Mouse (Mus musculus) midbrain, postnatal 0 days (tissue): Measurements from ENCODE around the gene Neurog3. TPM values are rescaled to one million over a fixed set of nuclear protein-coding genes. Genes with fewer than 3 reads are reported as not detected.
A peak's percentile ranks its signal among the peaks of the same experiment; 100 is the strongest.

Experiments
- ATAC-seq: fragments of 200-750 bp; cut with Nextera tagmentation; 2 replicates; pipeline ENCODE4 v1.8.0; 2017; ENCODE audit warnings: moderate number of reproducible peaks, mild to moderate bottlenecking, moderate TSS enrichment, moderate library complexity; ENCODE audit not compliant: low FRiP score
- DNase-seq: peaks from one replicate; pipeline ENCODE4 v3.0.0-alpha.2; 2015; ENCODE audit warnings: low spot score
- H3K27ac ChIP-seq: fragments of 300-500 bp; sonication (generic); 2 replicates; pipeline ENCODE4 v1.5.1; 2014; ENCODE audit warnings: low read depth, mild to moderate bottlenecking, low read length, mixed read lengths
- H3K27me3 ChIP-seq: fragments of 300-500 bp; sonication (generic); 2 replicates; pipeline ENCODE4 v1.6.1; 2014; ENCODE audit warnings: low read length, control low read depth, mixed read lengths; ENCODE audit not compliant: insufficient read depth
- H3K36me3 ChIP-seq: fragments of 300-500 bp; sonication (generic); 2 replicates; pipeline ENCODE4 v1.6.1; 2014; ENCODE audit warnings: low read length, control low read depth, mixed read lengths; ENCODE audit not compliant: insufficient read depth
- H3K4me1 ChIP-seq: fragments of 300-500 bp; sonication (generic); 2 replicates; pipeline ENCODE4 v1.6.1; 2014; ENCODE audit warnings: mild to moderate bottlenecking, control low read depth, antibody characterized with exemption, low read length, mixed read lengths; ENCODE audit not compliant: insufficient read depth
- H3K4me2 ChIP-seq: fragments of 300-500 bp; sonication (generic); 2 replicates; pipeline ENCODE4 v1.6.1; 2014; ENCODE audit warnings: low read depth, mild to moderate bottlenecking, low read length, mixed read lengths; ENCODE audit not compliant: poor library complexity, severe bottlenecking
- H3K4me3 ChIP-seq: fragments of 300-500 bp; sonication (generic); 2 replicates; pipeline ENCODE4 v1.5.1; 2014; ENCODE audit warnings: low read depth, mild to moderate bottlenecking, low read length, moderate library complexity
- H3K9ac ChIP-seq: fragments of 300-500 bp; sonication (generic); replicated peaks from 2 replicates; pipeline ENCODE4 v1.6.1; 2014; ENCODE audit warnings: mild to moderate bottlenecking, low read length, moderate library complexity, mixed read lengths; ENCODE audit not compliant: poor library complexity, severe bottlenecking
- H3K9me3 ChIP-seq: fragments of 300-500 bp; sonication (generic); 2 replicates; pipeline ENCODE4 v1.6.1; 2016; ENCODE audit warnings: low read length, control low read depth
- CTCF ChIP-seq: IDR thresholded peaks from 2 replicates; pipeline ENCODE4 v1.5.1; 2016; ENCODE audit warnings: antibody characterized with exemption, mild to moderate bottlenecking
- WGBS: fragments of 180-500 bp; shearing (Covaris S2); extraction: QIAGEN DNeasy Blood & Tissue Kit; methylation state at CpG from one replicate; pipeline ENCODE4 v1.1.7; 2014; 5-methylcytosine and 5-hydroxymethylcytosine counted together
- polyA plus RNA-seq: library from polyadenylated mRNA; unstranded; fragments of >200 nt; fragmentation: Nextera tagmentation; extraction: Ambion mirVana; gene quantifications from 2 replicates; pipeline ENCODE4 v1.2.1, GENCODE M21; 2015
- total RNA-seq: library from RNA; depleted of rRNA; stranded (reverse); fragments of >200 nt; gene quantifications from 2 replicates; pipeline ENCODE4 v1.2.3, GENCODE M21; 2014; rRNA removed

Gene Neurog3
- total and polyA plus RNA-seq, 2 experiments from 2014 or later: not detected

DNA sequence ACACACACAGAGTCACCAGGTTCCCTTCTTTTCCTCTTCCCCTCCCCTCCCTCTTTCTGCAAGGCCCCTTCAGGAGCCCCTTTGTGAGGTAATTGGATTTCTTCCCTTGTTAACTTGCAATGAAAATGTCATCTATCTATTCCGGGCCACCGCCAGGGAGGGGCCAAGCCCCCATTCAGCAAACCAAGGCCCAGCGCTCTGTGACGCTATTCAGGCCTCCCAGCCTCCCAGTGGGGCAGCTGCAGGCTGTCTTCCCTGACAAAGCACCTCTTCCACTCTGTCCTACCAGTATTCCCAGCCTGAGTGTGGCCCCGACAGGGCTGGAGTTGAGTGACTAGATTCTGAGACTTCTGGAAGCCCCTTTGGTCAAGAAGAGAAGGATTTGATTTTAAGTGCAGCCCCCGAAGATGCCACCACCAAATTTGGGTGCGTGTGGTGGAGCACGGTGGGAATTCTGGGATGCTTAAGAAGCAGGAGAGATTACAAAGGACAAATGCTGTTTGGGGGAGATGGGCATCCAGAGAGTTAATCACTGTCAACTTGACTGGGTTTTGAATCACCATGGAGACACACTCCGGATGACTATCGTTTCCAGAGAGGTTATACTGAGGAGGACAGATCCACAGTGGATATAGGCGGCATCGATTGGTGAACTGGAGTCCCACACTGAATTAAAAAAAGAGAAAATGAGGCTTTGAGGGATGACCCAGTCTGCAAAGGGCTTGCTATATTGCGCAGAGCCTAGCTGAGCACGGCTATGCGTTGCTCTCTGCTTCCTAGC, 41.8 kb downstream of the Neurog3 start:
- no peak for ATAC-seq
- no peak for DNase-seq
- 17% methylated on average over 15 of the region's 15 CpGs for WGBS

DNA sequence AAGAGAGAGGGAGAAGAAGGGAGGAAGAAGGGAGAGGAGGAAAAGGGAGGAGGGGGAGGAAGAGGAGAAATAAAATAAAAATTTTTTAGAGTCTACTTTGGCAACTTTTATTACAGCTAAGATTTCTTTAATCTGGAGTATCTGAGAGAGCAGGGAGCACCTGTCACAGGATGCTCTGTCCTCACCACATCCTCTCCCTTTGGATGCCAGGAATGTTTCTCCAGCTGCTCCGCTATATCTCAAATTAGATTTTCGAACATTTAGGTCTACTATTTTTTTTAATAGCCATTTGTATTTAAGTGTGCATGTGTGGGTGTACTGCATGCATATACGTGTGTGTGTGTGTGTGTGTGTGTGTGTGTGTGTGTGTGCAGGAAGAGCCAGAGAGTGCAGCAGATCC, 47.1 kb downstream of the Neurog3 start:
- no peaks in the 10 kb centered on the region for H3K4me1 ChIP-seq

More for the DNA sequence above, 41.8 kb downstream of the Neurog3 start:
- no peak for TF ChIP-seq CTCF
- no peak overlapping the region for H3K27ac ChIP-seq
- H3K9me3 ChIP-seq: peaks cover 3% of the 10 kb centered on the region; the same call in 1 of the 2 replicates
- no peak overlapping the region for H3K4me3 ChIP-seq
- H3K4me2 ChIP-seq: no peak overlapping the region
- H3K27me3 ChIP-seq: no peaks in the 10 kb centered on the region
- no peak overlapping the region for H3K9ac ChIP-seq
- H3K36me3 ChIP-seq: no peaks in the 10 kb centered on the region
- H3K4me1 ChIP-seq: no peaks in the 10 kb centered on the region

DNA sequence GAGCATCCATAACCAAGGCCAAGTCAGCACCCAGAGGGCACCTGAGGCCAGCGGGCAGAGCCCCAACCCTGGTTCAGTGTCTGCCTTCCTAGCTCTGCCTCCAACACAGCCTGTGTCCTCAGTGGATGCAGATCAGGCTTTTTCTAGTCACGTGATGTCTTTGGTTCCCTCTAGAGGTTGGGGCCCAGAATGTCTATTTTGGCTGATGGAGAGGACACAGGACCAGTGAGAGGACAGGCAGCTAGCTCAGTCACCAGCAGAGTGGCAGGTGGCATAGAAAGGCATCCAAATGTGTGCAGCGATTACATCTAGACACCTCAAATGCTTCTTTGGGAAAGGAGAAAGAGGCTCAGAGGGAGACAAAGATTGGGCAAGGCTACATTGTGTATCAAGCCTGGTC, 48.8 kb downstream of the Neurog3 start:
- H3K27me3 ChIP-seq: peaks cover 3% of the 10 kb centered on the region
- H3K4me3 ChIP-seq: no peak overlapping the region
- DNase-seq (no peak), ATAC-seq (no peak)
- no peaks in the 10 kb centered on the region for H3K9me3 ChIP-seq
- H3K4me1 ChIP-seq: no peaks in the 10 kb centered on the region
- H3K27ac ChIP-seq: no peak overlapping the region
- H3K36me3 ChIP-seq: no peaks in the 10 kb centered on the region
- 46% methylated on average over 3 of the region's 3 CpGs for WGBS
- 0 out of 2 replicates have a peak, but pooled peaks have one; percentile 21 for TF ChIP-seq CTCF
- H3K9ac ChIP-seq: no peak overlapping the region
- no peak overlapping the region for H3K4me2 ChIP-seq

More for the DNA sequence above, 47.1 kb downstream of the Neurog3 start:
- ATAC-seq: no peak
- TF ChIP-seq CTCF: no peak
- Histone ChIP-seq H3K36me3 (no peaks in the 10 kb centered on the region), H3K9ac (no peak overlapping the region), H3K27me3 (0 out of 2 replicates have a peak, but pooled peaks cover 3% of the 10 kb centered on the region), H3K4me3 (no peak overlapping the region), H3K9me3 (peaks cover 3% of the 10 kb centered on the region; the same call in 1 of the 2 replicates), H3K27ac (no peak overlapping the region), H3K4me2 (no peak overlapping the region)
- no peak for DNase-seq
- 95% methylated on average over 3 of the region's 3 CpGs for WGBS

DNA sequence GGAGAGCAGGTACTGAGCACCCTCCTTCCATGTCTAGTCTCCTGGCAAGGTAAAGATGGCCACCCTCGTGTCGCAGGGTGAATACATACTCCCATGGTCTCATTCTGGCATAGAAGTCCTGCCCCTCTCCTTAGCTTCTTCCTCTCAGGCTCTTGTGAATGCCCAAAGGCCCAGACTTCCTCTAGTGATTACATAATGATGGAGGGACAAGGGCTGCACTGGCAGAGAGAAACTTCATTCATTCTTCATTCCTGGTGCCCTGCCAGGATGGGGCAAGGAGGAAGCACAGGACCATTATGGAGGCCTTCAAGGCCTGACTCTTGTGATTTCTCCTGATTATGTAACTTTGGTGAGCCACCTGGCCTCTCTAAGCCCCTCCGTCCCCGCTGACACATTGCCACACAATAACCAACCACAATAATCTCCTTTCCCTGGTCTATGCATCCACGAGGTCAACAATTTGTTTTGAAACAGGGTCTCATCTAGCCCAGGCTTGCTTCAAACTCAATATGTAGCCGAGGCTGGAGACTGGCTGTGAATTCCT, 49.7 kb downstream of the Neurog3 start:
- peaks cover 3% of the 10 kb centered on the region for H3K27me3 ChIP-seq

DNA sequence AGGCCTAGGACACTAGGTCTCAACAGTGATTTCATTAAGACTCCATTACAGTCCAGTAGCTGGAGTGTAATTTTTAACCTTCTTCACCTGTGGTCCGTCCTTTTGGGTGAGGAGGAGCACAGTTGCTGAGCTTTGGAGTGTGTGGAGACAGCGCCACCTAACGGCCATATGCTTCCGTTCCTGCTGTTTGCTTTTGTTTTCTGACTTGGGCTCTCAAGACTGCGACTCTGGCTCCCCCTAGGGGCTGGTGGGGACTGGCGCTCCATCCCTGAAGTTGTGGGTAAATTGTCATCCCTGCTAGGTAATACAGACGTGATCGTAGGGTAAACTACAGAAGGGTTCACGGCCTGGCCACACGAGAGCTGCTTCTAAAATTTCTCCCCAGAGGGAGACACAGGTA, 50.2 kb downstream of the Neurog3 start:
- H3K4me2 ChIP-seq: no peak overlapping the region
- ATAC-seq (peak; percentile 82), DNase-seq (peak; percentile 95)
- no peaks in the 10 kb centered on the region for H3K36me3 ChIP-seq
- WGBS: 2% methylated on average over 10 of the region's 10 CpGs
- no peak overlapping the region for H3K27ac ChIP-seq
- no peaks in the 10 kb centered on the region for H3K4me1 ChIP-seq
- no peak overlapping the region for H3K9ac ChIP-seq
- H3K27me3 ChIP-seq: peaks cover 3% of the 10 kb centered on the region
- H3K9me3 ChIP-seq: no peaks in the 10 kb centered on the region
- H3K4me3 ChIP-seq: no peak overlapping the region
- peak; percentile 100 for TF ChIP-seq CTCF

More for the DNA sequence above, 49.7 kb downstream of the Neurog3 start:
- no peak overlapping the region for H3K4me3 ChIP-seq
- H3K9ac ChIP-seq: no peak overlapping the region
- no peak overlapping the region for H3K4me2 ChIP-seq
- no peak for ATAC-seq
- H3K9me3 ChIP-seq: no peaks in the 10 kb centered on the region
- DNase-seq: no peak
- H3K27ac ChIP-seq: no peak overlapping the region
- WGBS: 66% methylated on average over 6 of the region's 6 CpGs
- H3K4me1 ChIP-seq: no peaks in the 10 kb centered on the region
- no peaks in the 10 kb centered on the region for H3K36me3 ChIP-seq
- no peak for TF ChIP-seq CTCF

Other genes starting within 250 kb of the Neurog3 start
- 2.6 and 3.7 TPM in 2 replicates for gene Col13a1, start 154.0 kb upstream of the Neurog3 start, total RNA-seq
- gene Col13a1, start 154.0 kb upstream of the Neurog3 start, polyA plus RNA-seq: 1.2 TPM in 2 replicates
- gene Fam241b, start 10.8 kb downstream of the Neurog3 start, total RNA-seq: 101 and 114 TPM in 2 replicates
- 208 and 217 TPM in 2 replicates for gene Fam241b, start 10.8 kb downstream of the Neurog3 start, polyA plus RNA-seq
- gene Tspan15, start 98.2 kb downstream of the Neurog3 start, total RNA-seq: 13.8 and 20.2 TPM in 2 replicates
- 17.0 and 19.0 TPM in 2 replicates for gene Tspan15, start 98.2 kb downstream of the Neurog3 start, polyA plus RNA-seq
- not detected in 2 replicates for gene Tacr2, start 119.3 kb downstream of the Neurog3 start, total RNA-seq
- 0.06 TPM in 1 of 2 replicates, not detected in the other for gene Tacr2, start 119.3 kb downstream of the Neurog3 start, polyA plus RNA-seq
- 103 and 119 TPM in 2 replicates for gene Hk1, start 246.8 kb downstream of the Neurog3 start, total RNA-seq
- 157 and 163 TPM in 2 replicates for gene Hk1, start 246.8 kb downstream of the Neurog3 start, polyA plus RNA-seq